Mouse (Mus musculus) ES-Bruce4 (cell line): ENCODE results near the gene Napb.

Source experiments
- CTCF ChIP-seq: IDR thresholded peaks from one replicate; pipeline ENCODE4 v1.8.1; 2011; ENCODE audit warnings: low read depth, low read length
- EP300 ChIP-seq: IDR thresholded peaks from 2 replicates; pipeline ENCODE4 v1.6.1; 2011; ENCODE audit warnings: low read depth, low read length; ENCODE audit not compliant: insufficient read depth

DNA sequence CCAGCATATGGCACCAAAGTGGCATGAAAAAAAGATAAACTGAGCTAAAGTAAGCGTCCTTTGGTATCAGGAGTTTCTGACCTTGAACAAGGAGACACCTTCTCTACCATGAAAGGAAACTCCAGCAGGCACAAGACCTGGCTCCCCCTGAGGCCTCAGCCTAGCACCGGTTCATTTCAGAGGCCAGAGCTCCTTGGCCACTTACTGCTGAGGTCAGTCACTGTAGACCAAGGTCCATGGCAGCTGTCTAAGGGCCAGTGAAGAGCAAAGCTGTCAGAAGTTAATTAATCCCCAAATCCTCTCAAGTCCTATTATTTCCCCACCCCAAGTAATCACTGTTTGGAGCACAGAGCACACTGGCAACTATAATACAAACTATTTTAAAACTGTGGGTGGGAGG is 15.2 kb downstream of the Napb start:
- no peak for TF ChIP-seq CTCF
- TF ChIP-seq EP300: no peak
